Mouse (Mus musculus) olfactory bulb, adult 2 months (tissue): Measurements from ENCODE around the gene Dcaf8. TPM values are rescaled to one million over a fixed set of nuclear protein-coding genes. Genes with fewer than 3 reads are reported as not detected.

ENCODE experiments used
- H3K27ac ChIP-seq: fragments of 200-500 bp; 2 replicates; pipeline ENCODE4 v1.5.1; 2012; ENCODE audit warnings: low read depth, low read length; ENCODE audit not compliant: insufficient read depth
- H3K4me1 ChIP-seq: fragments of 200-500 bp; 2 replicates; pipeline ENCODE4 v1.6.1; 2012; ENCODE audit warnings: low read length; ENCODE audit not compliant: control insufficient read depth, insufficient read depth
- H3K4me3 ChIP-seq: fragments of 200-500 bp; 2 replicates; pipeline ENCODE4 v1.5.1; 2012; ENCODE audit warnings: mild to moderate bottlenecking, low read depth, low read length, moderate library complexity; ENCODE audit not compliant: insufficient read depth
- CTCF ChIP-seq: fragments of 200-500 bp; IDR thresholded peaks from 2 replicates; pipeline ENCODE4 v1.5.1; 2012; ENCODE audit warnings: low read depth, mild to moderate bottlenecking, low read length, moderate library complexity; ENCODE audit not compliant: insufficient read depth
- POLR2A ChIP-seq: fragments of 200-500 bp; IDR thresholded peaks from 2 replicates; pipeline ENCODE4 v1.6.1; 2012; ENCODE audit warnings: mild to moderate bottlenecking, low read depth, low read length, moderate library complexity; ENCODE audit not compliant: insufficient read depth
- WGBS: fragments of 180-500 bp; shearing (Covaris S2); methylation state at CpG from one replicate; pipeline ENCODE4 v1.1.7; 2018; 5-methylcytosine and 5-hydroxymethylcytosine counted together
- polyA plus RNA-seq: library from polyadenylated mRNA; stranded (reverse); fragments of >200 nt; gene quantifications from 2 replicates; pipeline ENCODE4 v1.2.4, GENCODE M21; 2012; ENCODE audit warnings: low replicate concordance; ENCODE audit not compliant: missing spikeins, insufficient read depth, insufficient read length

Dcaf8 gene
- polyA plus RNA-seq, 1 experiment = 96.2 TPM

DNA sequence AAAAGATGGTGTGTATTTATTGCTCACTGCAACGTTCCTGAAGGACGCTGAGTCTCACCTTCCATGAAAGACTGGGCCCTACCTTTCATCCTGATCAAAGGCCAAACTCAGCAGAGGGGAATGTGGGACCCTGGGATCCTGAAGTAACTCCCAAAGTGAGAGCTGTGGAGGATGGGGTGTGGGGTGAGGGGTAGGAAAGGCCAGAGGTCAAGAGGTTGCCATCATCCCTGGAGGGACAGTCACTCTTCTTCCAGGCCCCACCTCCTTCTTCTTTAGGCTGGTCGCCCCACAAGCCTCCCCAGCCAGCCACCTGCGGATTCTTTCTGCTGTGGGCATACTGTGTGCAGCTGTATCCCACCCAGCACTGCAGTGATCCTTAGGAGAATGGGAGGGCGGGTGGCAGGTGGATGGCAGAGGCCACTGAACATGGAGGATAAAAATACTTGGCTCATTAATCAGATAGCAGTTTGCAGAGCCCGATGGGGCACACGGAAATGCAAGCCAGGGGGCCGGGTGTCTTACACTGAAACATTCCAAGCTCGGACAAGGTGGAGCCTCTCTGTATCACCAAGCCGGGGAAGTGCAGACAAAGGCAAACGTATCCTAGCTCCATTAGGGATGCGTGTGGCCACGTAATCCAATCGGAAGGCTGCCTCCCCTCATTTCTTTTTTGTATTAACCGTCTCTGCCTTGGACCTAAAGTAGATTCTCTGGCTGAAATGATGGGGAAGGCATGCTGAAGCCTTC, 70.5 kb downstream of the Dcaf8 start:
- TF ChIP-seq CTCF (no peak), POLR2A (no peak)
- Histone ChIP-seq H3K27ac (no peak overlapping the region), H3K4me1 (peaks cover 19% of the 10 kb centered on the region), H3K4me3 (no peak overlapping the region)
- WGBS = 74% methylated on average over 15 of the region's 15 CpGs

DNA sequence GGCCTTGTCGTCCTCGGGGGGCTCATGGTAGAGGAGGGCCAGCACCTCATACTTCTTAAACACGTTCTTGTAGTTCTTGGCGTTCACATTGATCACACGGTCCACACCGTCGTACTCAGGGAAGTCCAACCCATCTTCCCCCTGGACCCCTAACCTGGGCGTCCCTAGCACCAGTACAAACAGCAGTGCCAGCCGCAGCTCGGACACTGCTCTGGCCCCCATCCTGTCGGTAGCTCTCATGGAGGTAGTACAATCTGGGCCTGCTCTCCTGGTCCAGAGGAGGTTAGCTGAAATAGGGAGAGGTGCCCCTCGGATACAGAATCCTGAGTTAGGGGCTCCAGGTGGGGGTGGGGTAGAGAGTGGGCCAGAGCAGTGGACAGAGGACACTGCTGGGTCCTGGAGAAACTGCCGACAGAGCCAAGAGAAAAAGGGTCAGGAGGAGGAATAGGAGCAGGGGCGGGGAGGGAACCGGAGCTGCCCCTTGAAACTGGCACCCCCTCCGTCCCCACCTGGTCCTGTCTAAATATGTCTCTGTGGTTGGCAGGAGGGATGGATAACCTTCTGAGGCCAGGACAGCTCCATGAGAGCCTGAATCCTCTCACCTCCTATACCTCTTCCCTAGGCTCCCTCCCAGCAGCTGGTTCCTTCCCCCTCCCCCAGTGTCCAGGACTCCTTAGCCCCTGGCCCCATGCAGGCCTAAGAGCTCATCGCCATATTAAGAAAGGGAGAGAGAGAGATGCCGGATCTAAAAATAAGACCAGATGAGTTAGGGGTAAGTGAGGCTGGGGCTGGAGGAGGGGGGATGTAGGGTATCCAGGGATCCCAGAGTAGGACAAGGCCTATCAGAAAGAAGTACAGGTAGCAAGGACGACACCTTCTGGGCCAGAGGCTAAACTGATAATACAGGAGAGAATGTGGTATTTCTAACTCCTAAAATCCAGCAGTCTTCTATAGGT, 71.8 kb downstream of the Dcaf8 start, which contains the start of gene Casq1:
Gene Casq1 (minus strand): TSS at position 418 of the 956 bp plus-strand sequence.
- Histone ChIP-seq H3K4me1 (peaks cover 11% of the 10 kb centered on the region), H3K4me3 (no peak within 1 kb of the TSS), H3K27ac (no peak within 1 kb of the TSS)
- 84% methylated on average over 19 of the region's 19 CpGs for WGBS
- TF ChIP-seq CTCF (no peak), POLR2A (no peak)

DNA sequence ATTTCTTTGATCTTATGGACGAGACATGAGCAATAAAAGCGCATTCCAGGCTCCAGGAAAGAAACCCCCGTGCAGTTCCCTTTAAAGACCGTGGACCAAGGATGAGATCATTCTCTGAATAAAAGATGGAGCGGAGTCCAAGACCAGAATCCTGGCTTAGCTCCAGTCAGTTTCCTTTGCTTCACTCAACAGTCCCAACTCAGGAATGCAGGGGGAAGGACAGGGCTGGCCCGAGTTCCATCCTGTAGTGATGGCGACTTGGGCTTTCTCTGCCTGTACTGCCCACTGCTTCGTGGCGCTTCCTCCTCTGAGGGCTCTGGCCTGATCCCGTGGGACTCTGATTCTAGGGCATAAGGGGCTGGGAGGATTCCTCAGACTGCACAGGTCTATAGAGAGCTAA, 72.5 kb downstream of the Dcaf8 start:
- TF ChIP-seq CTCF = no peak
- no peak for TF ChIP-seq POLR2A
- no peak overlapping the region for H3K4me3 ChIP-seq
- H3K27ac ChIP-seq = no peak overlapping the region
- H3K4me1 ChIP-seq = peaks cover 9% of the 10 kb centered on the region
- 52% methylated on average over 10 of the region's 10 CpGs for WGBS

DNA sequence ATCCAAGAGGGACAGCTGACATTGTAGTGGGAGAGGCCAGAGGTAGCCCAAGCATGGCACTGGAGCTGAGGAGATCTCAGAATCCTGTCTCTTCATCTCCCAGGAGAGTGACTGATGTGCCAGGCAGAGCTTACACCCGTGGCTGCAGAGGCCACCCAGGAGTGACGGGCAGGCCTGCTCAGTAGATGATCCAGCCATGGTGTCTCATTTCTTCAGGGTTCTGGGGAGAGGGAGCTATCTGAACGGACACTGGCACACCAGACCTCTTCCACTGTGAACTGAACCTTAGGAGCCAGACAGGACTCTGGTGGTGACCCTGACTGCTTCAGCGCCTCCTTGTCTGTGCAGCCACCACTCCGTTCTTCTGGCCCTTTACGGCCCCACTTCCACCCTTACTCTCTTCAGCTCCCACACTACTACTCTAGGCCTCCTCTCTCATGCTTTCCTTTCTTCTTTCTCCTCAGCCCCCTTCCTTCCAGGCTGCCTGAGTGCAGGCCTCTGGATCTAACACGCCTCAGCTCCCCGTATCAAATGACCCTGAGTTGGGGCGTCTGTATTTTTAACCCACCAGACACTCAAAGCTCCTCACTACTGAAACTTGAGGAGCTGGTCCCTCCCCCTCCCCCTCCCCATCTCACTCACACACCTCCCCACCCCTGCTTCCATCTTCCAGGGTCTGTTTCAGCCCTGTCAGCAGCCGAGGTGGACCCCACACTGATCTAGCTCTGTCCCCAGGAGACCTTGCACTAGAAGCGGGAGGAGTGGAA, 73.6 kb downstream of the Dcaf8 start:
- 77% methylated on average over 11 of the region's 11 CpGs for WGBS
- H3K27ac ChIP-seq = no peak overlapping the region
- no peak overlapping the region for H3K4me3 ChIP-seq
- peaks cover 9% of the 10 kb centered on the region for H3K4me1 ChIP-seq
- TF ChIP-seq CTCF (no peak), POLR2A (no peak)

DNA sequence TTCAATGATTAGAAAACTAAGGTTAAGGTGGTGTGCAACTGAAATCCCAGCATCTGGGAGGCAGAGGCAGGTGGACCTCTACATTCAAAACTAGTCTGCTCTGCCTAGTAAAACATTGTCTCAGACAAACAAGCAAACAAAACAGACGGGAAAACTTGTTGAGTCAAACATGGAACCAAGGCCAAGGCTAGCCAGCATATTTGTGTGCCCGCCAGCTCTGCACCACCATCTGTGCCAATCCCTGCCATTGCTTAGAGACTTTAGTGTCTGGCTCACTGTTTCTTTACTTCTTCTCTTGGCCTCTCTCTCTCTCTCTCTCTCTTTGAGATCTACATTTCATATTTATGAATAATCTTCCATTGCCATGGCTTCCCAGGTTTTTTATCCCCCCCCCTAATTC, 80.3 kb downstream of the Dcaf8 start:
- 71% methylated on average over 2 of the region's 2 CpGs for WGBS
- no peak overlapping the region for H3K27ac ChIP-seq
- H3K4me1 ChIP-seq = no peaks in the 10 kb centered on the region
- H3K4me3 ChIP-seq = no peak overlapping the region
- TF ChIP-seq POLR2A = no peak
- no peak for TF ChIP-seq CTCF

DNA sequence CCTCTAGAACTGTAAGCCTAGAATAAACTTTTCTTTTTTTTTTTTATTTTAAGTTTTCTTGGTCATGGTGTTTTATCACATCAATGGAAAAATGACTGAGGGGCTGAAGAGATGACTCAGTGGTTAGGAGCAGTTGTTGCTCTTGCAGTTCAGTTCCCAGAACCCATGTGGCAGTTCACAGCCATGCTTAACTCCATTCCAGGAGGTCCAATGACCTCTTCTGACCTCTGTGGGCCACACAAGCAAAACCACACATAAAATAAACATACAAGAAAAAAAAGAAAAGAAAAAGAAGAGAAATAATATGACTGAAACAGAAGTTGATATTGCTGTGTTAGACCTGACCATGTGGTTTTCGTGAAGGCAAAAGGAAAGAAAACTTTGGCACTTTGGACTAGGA, 81.3 kb downstream of the Dcaf8 start:
- TF ChIP-seq CTCF (no peak), POLR2A (no peak)
- Histone ChIP-seq H3K27ac (no peak overlapping the region), H3K4me3 (no peak overlapping the region), H3K4me1 (no peaks in the 10 kb centered on the region)
- WGBS = 95% methylated on average over 1 of the region's 1 CpGs

DNA sequence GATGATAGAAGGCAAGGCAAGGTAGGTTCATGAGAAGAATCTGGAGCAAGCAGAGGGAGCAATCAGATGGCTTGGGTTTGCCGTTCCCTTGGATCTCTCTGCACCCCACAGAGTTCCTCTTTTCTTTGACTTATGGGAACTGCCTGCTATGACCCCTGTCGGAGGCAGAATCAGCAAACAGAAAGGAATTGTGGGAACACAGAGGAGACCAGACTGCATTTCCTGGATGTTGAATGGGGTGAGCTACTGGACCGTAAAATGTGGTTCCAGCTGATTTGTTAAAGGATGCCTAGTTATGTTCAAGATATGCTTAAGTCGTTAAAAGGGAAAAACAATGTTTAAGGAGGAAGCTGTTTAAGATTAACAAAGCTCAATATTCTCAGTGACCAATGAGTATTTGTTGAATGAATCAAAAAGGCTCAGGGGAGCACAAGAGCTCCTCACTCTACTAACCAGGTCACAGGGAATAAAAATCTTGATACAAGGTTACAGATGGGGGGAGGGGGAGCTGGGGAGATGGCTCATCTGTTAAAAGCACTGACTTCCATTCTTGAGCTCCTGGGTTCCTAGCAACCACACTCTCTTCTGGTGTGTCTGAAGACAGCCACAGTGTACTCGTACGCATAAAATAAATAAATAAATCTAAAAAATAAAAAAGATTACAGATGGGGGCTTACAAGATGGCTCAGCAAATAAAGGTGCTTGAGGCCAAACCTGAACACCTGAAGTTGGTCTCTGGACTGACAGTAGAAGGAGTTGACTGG, 93.2 kb downstream of the Dcaf8 start:
- H3K4me3 ChIP-seq = no peak overlapping the region
- 52% methylated on average over 6 of the region's 6 CpGs for WGBS
- no peak overlapping the region for H3K27ac ChIP-seq
- 0 out of 2 replicates have a peak, but pooled peaks cover 2% of the 10 kb centered on the region for H3K4me1 ChIP-seq
- TF ChIP-seq CTCF (no peak), POLR2A (no peak)

DNA sequence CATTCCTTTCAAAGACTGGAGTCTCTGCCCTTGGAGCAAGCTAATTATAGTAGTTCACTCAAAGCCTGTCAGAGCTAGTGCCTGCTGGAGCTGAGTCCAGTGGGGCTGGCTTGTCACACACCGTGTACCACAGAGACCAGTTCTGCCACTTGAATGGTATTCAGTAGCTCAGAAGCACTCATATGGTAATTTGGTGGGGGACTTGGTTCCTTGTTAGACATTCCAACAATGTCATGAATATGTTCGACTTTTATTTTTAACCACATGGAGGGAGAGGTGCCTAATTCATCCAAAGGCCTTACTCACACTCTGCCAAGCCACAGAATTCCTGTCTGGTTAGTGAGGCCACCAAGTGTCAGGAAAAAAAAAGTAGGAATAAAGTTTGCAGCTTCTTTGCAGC, 94.5 kb downstream of the Dcaf8 start:
- Histone ChIP-seq H3K27ac (no peak overlapping the region), H3K4me1 (0 out of 2 replicates have a peak, but pooled peaks cover 2% of the 10 kb centered on the region), H3K4me3 (no peak overlapping the region)
- TF ChIP-seq POLR2A = no peak
- no peak for TF ChIP-seq CTCF
- WGBS = 39% methylated on average over 2 of the region's 2 CpGs
